Mouse (Mus musculus): ENCODE data around the gene Olfr3.

Gene Olfr3

DNA sequence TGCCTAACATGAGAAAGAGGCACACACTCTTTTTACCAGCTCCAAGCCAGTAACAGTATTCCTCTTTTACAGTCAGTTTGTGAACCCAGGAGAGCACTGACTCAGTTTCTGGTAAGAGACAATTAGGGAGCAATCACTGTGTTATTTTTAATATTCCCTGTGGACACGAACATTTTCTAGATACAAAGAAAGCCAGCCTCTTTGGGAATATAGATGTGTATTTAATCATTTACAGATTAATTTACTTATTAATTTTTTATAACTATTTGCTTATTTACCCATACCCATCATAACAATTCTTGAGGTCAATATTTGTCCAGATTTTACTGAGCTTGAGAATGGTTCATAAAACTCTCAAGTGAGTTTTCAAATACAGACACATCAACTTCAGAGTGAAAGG, at the start of gene Olfr3:
TSS of gene Olfr3 (minus strand) at position 101 of the 400 bp plus-strand sequence.
- no peak for DNase-seq

DNA sequence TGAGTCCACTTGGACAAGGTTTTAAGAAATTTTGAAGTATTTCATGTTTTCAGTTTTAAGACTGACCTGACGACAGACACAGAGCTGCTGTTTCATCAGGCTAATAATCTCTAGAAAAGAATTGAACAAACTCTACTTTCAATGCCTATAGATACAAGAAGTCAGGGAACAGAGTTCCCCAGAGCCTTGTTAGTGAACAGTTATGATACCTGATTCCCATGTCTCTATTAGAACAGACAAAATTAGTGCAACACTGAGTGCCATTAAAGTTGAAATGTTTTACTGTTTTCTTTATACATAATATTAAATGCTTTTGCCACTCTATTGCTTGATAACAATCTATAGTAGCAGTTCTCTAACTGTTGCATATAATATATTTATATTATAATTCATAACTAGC, 45.7 kb upstream of the Olfr3 start, which contains the start of gene Olfr351:
TSS of gene Olfr351 (minus strand) at position 101 of the 400 bp plus-strand sequence.
- DNase-seq, result no peak

DNA sequence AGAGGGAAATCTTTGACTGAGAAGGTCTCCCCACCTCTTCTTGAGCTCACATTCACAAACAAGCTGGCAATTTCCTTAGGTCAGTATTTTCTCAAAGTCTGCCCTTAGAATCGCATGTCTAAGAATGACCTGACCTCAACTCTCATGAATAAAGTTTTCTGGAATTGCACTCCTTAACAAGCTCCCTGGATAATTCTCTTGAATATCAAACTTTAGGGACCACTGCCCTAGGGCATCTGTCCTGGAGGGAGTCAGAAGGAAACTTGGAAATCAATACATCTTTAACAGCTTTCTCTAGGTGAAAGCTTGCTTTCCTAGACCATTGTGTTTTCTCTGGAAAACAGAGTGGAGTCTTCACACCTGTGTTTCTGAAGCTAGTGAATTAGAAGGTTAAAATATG, 29.2 kb upstream of the Olfr3 start, which contains the start of gene Olfr350:
TSS of gene Olfr350 (plus strand) at position 301 of the 400 bp plus-strand sequence.
- no peak for DNase-seq

DNA sequence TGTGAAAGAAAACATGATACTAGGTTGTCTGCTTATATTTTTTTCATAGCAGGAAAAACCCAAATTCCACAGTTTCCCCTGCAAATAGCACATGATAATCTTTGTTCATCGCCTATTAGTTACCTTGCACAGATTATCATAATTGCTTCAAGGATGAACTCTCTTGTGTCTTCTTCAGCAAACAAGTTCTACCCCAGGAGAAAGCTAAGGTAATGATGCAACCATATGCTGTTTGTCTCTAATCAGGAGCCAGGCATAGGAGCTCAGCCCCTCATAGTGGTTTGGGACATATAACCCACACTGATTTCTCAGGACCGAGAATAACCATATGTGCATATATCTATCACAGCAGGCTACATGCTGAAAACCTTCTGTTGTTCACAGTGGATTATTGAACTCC, 26.6 kb downstream of the Olfr3 start, which contains the start of gene Olfr50:
TSS of gene Olfr50 (plus strand) at position 301 of the 400 bp plus-strand sequence.
- no peak for DNase-seq

DNA sequence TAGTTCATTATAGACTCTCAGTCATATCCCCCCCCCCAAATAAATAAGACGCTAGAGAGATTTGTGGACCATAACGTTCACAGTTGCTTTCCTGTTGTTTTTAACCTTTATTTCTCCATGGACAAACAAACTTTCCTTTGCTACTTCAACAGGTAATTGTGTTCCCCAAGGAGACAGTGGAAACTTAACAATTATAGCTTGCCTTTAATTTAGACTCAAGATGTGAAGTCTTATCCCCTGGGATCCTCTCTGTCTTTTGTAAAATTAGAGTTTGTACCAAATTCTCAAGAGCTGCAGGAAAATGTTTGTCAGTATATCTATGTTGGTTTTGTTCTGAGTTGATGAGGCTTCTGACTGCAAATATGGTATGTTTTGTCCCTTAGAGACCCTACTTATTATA, 32.9 kb downstream of the Olfr3 start, which contains the start of gene Olfr348:
TSS of gene Olfr348 (plus strand) at position 301 of the 400 bp plus-strand sequence.
- no peak for DNase-seq
